Mouse (Mus musculus): ENCODE measurements at regions not wholly inside any gene's neighbourhood (a gene's known extent, or its start where the extent isn't known, plus 50 kb on each side); places are given as distances from the start of the nearest gene placed in this dataset.

DNA sequence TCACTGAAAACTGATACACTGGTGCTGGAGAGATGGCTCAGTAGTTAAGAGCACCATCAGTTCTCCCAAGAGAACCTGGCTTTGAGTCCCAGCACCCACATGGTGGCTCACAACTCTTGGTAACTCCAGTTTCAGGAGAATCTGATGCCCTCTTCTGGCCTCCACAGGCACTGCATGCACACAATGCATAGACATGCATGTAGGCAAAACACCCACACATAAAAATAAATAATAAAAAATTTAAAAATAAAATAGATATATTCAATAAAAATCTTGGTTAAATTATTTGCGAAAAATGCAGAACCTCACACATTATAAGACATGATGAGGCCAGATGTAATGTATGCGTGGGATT lies 123.4 kb upstream of the Ccnd2 start:
- H3K4me1 ChIP-seq (replicated peaks) = peaks cover 20% of the 10 kb centered on the region
- WGBS = 85% methylated on average over 2 of the region's 2 CpGs
- no peak overlapping the region for H3K4me2 ChIP-seq
- H3K27me3 ChIP-seq = 0 out of 2 replicates have a peak, but pooled peaks cover 4% of the 10 kb centered on the region
- H3K36me3 ChIP-seq = no peaks in the 10 kb centered on the region
- no peak overlapping the region for H3K4me3 ChIP-seq
- no peak overlapping the region for H3K9ac ChIP-seq
- no peak overlapping the region for H3K27ac ChIP-seq
- no peaks in the 10 kb centered on the region for H3K9me3 ChIP-seq (replicated peaks)
- ATAC-seq (replicated peaks; ENCODE audit: insufficient number of reproducible peaks, insufficient read depth, low FRiP score, low read depth) = no peak

- no peak overlapping the region for H3K4me2 ChIP-seq
- WGBS = 95% methylated on average over 4 of the region's 4 CpGs
- peaks cover 20% of the 10 kb centered on the region for H3K4me1 ChIP-seq (replicated peaks)
- H3K36me3 ChIP-seq = no peaks in the 10 kb centered on the region
- no peaks in the 10 kb centered on the region for H3K27me3 ChIP-seq
- H3K9me3 ChIP-seq (replicated peaks) = no peaks in the 10 kb centered on the region
- no peak for ATAC-seq (replicated peaks; ENCODE audit: insufficient number of reproducible peaks, insufficient read depth, low FRiP score, low read depth)
- H3K9ac ChIP-seq = no peak overlapping the region
- H3K27ac ChIP-seq = no peak overlapping the region
- no peak overlapping the region for H3K4me3 ChIP-seq
Observed at GRCm38 (mm10) chr6:127276362-127276761, 124.4 kb upstream of the Ccnd2 start.

GRCm38 (mm10) chr6:127278402-127278801 lies 126.4 kb upstream of the Ccnd2 start:
- no peak for ATAC-seq (replicated peaks; ENCODE audit: insufficient number of reproducible peaks, insufficient read depth, low FRiP score, low read depth)
- no peaks in the 10 kb centered on the region for H3K9me3 ChIP-seq (replicated peaks)
- no peak overlapping the region for H3K9ac ChIP-seq
- no peaks in the 10 kb centered on the region for H3K27me3 ChIP-seq
- H3K4me1 ChIP-seq (replicated peaks) = peaks cover 12% of the 10 kb centered on the region
- WGBS = 82% methylated on average over 4 of the region's 4 CpGs
- H3K4me3 ChIP-seq = no peak overlapping the region
- H3K36me3 ChIP-seq = no peaks in the 10 kb centered on the region
- H3K4me2 ChIP-seq = no peak overlapping the region
- no peak overlapping the region for H3K27ac ChIP-seq

DNA sequence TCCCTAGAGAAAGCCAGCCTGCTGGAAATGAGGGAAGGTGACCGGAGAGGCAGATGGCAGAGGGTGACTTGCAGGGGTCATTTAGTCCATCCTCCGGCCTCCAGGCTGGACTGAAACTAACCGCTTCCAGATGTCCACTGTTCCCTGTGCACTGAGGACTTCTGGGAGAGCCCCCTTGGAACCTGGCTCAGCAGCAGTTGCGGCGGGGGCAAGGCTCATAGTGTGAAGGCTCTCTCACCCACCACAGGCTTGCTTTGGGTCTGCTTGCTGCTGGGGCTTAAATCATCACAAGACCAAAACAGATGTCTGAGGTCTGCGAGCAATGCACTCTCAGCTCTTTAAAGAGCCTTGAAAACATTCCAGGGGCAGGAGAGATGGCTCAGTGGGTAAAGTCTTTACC lies 132.2 kb upstream of the Ccnd2 start:
- H3K27me3 ChIP-seq = no peaks in the 10 kb centered on the region
- no peaks in the 10 kb centered on the region for H3K36me3 ChIP-seq
- ATAC-seq (replicated peaks; ENCODE audit: insufficient number of reproducible peaks, insufficient read depth, low FRiP score, low read depth) = no peak
- H3K9ac ChIP-seq = no peak overlapping the region
- no peak overlapping the region for H3K4me2 ChIP-seq
- no peak overlapping the region for H3K27ac ChIP-seq
- WGBS = 66% methylated on average over 6 of the region's 6 CpGs
- no peaks in the 10 kb centered on the region for H3K9me3 ChIP-seq (replicated peaks)
- no peak overlapping the region for H3K4me3 ChIP-seq
- H3K4me1 ChIP-seq (replicated peaks) = no peaks in the 10 kb centered on the region

GRCm38 (mm10) chr6:127286681-127287476 lies 134.9 kb upstream of the Ccnd2 start:
- Histone ChIP-seq H3K27ac (no peak overlapping the region), H3K4me1 (replicated peaks) (no peaks in the 10 kb centered on the region), H3K27me3 (peaks cover 3% of the 10 kb centered on the region; the same call in 1 of the 2 replicates), H3K9ac (no peak overlapping the region), H3K4me2 (no peak overlapping the region), H3K4me3 (no peak overlapping the region), H3K9me3 (replicated peaks) (no peaks in the 10 kb centered on the region), H3K36me3 (no peaks in the 10 kb centered on the region)
- ATAC-seq (replicated peaks; ENCODE audit: insufficient number of reproducible peaks, insufficient read depth, low FRiP score, low read depth) = no peak
- 42% methylated on average over 12 of the region's 12 CpGs for WGBS

DNA sequence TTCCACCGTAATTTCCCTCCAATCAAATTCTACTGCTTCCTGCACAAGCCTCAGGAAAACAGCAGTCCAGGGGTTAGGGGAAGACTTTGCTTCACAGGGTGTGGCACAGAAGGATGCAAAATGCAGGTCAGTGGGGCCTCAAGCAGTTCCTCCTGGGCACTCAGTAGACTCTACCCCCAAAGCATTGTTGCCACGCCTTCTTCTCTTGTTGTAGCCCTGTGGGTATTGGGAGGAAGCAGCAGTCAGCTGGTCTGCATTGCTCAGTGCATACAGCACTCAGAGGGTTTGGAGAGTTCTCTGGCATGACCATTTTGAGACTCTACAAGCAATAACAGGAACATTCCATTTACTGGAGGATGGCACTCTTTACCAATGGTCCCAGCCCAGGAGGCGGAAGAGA lies 137.0 kb upstream of the Ccnd2 start:
- ATAC-seq (replicated peaks; ENCODE audit: insufficient number of reproducible peaks, insufficient read depth, low FRiP score, low read depth) = no peak
- H3K27me3 ChIP-seq = peaks cover 3% of the 10 kb centered on the region; the same call in 1 of the 2 replicates
- no peak overlapping the region for H3K27ac ChIP-seq
- H3K9ac ChIP-seq = no peak overlapping the region
- no peak overlapping the region for H3K4me3 ChIP-seq
- H3K9me3 ChIP-seq (replicated peaks) = no peaks in the 10 kb centered on the region
- no peaks in the 10 kb centered on the region for H3K4me1 ChIP-seq (replicated peaks)
- WGBS = 85% methylated on average over 3 of the region's 3 CpGs
- H3K4me2 ChIP-seq = no peak overlapping the region
- H3K36me3 ChIP-seq = no peaks in the 10 kb centered on the region

- Histone ChIP-seq H3K27me3 (peaks cover 3% of the 10 kb centered on the region; the same call in 1 of the 2 replicates), H3K36me3 (no peaks in the 10 kb centered on the region), H3K9me3 (replicated peaks) (no peaks in the 10 kb centered on the region), H3K4me1 (replicated peaks) (no peaks in the 10 kb centered on the region), H3K4me2 (no peak overlapping the region), H3K9ac (no peak overlapping the region), H3K27ac (no peak overlapping the region), H3K4me3 (no peak overlapping the region)
- 40% methylated on average over 7 of the region's 7 CpGs for WGBS
- no peak for ATAC-seq (replicated peaks; ENCODE audit: insufficient number of reproducible peaks, insufficient read depth, low FRiP score, low read depth)
Observed at GRCm38 (mm10) chr6:127291937-127292336, 139.9 kb upstream of the Ccnd2 start.

DNA sequence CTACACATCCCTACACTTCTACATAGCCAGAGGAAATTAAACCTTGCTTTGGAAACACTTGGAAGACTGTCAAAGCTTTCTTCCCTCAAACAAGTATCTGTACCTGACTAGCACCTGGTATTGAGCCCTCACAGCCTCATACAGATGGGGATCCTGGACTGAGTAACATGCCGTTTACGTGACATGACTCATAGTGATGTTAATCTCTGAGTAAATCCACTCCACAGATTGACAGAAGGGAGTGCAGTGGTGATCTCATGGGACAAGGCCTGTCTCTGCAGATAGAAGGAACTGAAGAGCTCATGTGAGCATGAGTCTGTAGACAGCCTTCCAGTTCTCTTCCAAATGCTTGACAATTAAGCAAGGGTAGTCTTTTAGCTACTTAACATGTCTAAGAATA lies 141.8 kb upstream of the Ccnd2 start:
- Histone ChIP-seq H3K4me3 (no peak overlapping the region), H3K4me1 (replicated peaks) (no peaks in the 10 kb centered on the region), H3K36me3 (no peaks in the 10 kb centered on the region), H3K27ac (no peak overlapping the region), H3K27me3 (peaks cover 3% of the 10 kb centered on the region; the same call in 1 of the 2 replicates), H3K9ac (no peak overlapping the region), H3K9me3 (replicated peaks) (no peaks in the 10 kb centered on the region), H3K4me2 (no peak overlapping the region)
- 71% methylated on average over 2 of the region's 2 CpGs for WGBS
- no peak for ATAC-seq (replicated peaks; ENCODE audit: insufficient number of reproducible peaks, insufficient read depth, low FRiP score, low read depth)

GRCm38 (mm10) chr6:127298105-127298504 lies 146.1 kb upstream of the Ccnd2 start:
- WGBS = 79% methylated on average over 7 of the region's 7 CpGs
- no peak for ATAC-seq (replicated peaks; ENCODE audit: insufficient number of reproducible peaks, insufficient read depth, low FRiP score, low read depth)

GRCm38 (mm10) chr6:127311192-127312054 lies 135.2 kb upstream of the Parp11 start:
- Histone ChIP-seq H3K4me1 (replicated peaks) (peaks cover 24% of the 10 kb centered on the region), H3K4me2 (no peak overlapping the region), H3K4me3 (no peak overlapping the region), H3K36me3 (no peaks in the 10 kb centered on the region), H3K27me3 (peaks cover 33% of the 10 kb centered on the region), H3K9ac (no peak overlapping the region), H3K9me3 (replicated peaks) (no peaks in the 10 kb centered on the region), H3K27ac (no peak overlapping the region)
- 32% methylated on average over 9 of the region's 9 CpGs for WGBS
- peak; percentile 64; the same call in 1 of the 2 replicates for ATAC-seq (replicated peaks; ENCODE audit: insufficient number of reproducible peaks, insufficient read depth, low FRiP score, low read depth)

More at GRCm38 (mm10) chr6:127298105-127298504, 146.1 kb upstream of the Ccnd2 start:
- Histone ChIP-seq H3K36me3 (no peaks in the 10 kb centered on the region), H3K9ac (no peak overlapping the region), H3K9me3 (replicated peaks) (no peaks in the 10 kb centered on the region), H3K4me3 (no peak overlapping the region), H3K27ac (no peak overlapping the region), H3K4me2 (no peak overlapping the region), H3K27me3 (no peaks in the 10 kb centered on the region), H3K4me1 (replicated peaks) (no peaks in the 10 kb centered on the region)

DNA sequence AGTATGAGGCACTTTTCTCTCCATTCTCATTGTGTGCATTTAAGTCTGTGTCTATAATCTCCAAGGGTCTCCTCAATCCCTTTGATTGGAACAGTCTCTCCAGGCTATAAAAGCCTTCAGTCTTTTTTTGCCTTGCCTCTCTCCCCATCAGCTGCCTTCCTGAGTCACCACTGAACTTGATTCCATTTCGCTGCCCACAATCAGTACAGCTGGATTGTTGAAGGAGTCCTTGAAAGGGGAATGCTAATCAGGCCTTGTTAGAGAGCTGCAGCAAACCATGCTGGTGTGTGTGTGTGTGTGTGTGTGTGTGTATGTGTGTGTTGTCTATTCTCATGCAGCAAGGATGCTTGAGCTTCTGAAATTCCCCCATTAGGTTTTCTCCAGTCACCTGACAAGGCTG lies 129.3 kb upstream of the Parp11 start:
- Histone ChIP-seq H3K4me2 (no peak overlapping the region), H3K9ac (no peak overlapping the region), H3K4me3 (no peak overlapping the region), H3K9me3 (replicated peaks) (no peaks in the 10 kb centered on the region), H3K4me1 (replicated peaks) (0 out of 2 replicates have a peak, but pooled peaks cover 3% of the 10 kb centered on the region), H3K36me3 (no peaks in the 10 kb centered on the region), H3K27ac (no peak overlapping the region), H3K27me3 (peaks cover 11% of the 10 kb centered on the region)
- WGBS = 27% methylated on average over 1 of the region's 1 CpGs
- no peak for ATAC-seq (replicated peaks; ENCODE audit: insufficient number of reproducible peaks, insufficient read depth, low FRiP score, low read depth)
